ENCODE assay signal across 10 mouse cellular contexts in genomic region chr11:102772771-102773700, GRCm38 (mm10). TPM values are rescaled to one million over a fixed set of nuclear protein-coding genes. Genes with fewer than 3 reads are reported as not detected.
DNase-seq lines count a peak whose midpoint lies in the region; ATAC-seq and TF ChIP-seq lines count a peak whose summit lies in the region.
"Had no signal": no experiment of that assay in that cellular context is flagged by ENCODE, and none has a peak within 500 bp of the region (broad histone marks: within the 10 kb centered on the region; RNA-seq: fewer than 3 reads in every experiment).

No protein-coding gene starts in this region.

- H3K9ac ChIP-seq in midbrain, embryonic 13.5 days (replicated peaks), result peak overlapping the region; percentile 7; the same call in 1 of the 2 replicates
- no peak overlapping the region for H3K9ac ChIP-seq in liver, postnatal 0 days (replicated peaks)

- H3K27me3 ChIP-seq in hindbrain, embryonic 10.5 days (ENCODE audit: insufficient read depth, poor library complexity, severe bottlenecking), result peaks cover 49% of the 10 kb centered on the region
- peaks cover 4% of the 10 kb centered on the region; the same call in 1 of the 2 replicates for H3K27me3 ChIP-seq in midbrain, embryonic 13.5 days
- H3K27me3 ChIP-seq in liver, postnatal 0 days (ENCODE audit: insufficient read depth, low read length), result peaks cover 35% of the 10 kb centered on the region

- 69% methylated on average over 18 of the region's 18 CpGs for WGBS in hindbrain, embryonic 10.5 days
- 63% methylated on average over 18 of the region's 18 CpGs for WGBS in midbrain, embryonic 13.5 days
- WGBS in liver, postnatal 0 days (ENCODE audit: insufficient replicate concordance), result 75% methylated on average over 18 of the region's 18 CpGs

- H3K27ac ChIP-seq in hindbrain, embryonic 10.5 days, result peak overlapping the region; percentile 96; the same call in 1 of the 2 replicates
- H3K27ac ChIP-seq in midbrain, embryonic 13.5 days, result peak overlapping the region; percentile 96
- no peak overlapping the region for H3K27ac ChIP-seq in liver, postnatal 0 days (ENCODE audit: low read depth)

- H3K36me3 ChIP-seq in hindbrain, embryonic 10.5 days, result peaks cover 19% of the 10 kb centered on the region
- peaks cover 18% of the 10 kb centered on the region for H3K36me3 ChIP-seq in midbrain, embryonic 13.5 days
- no peaks in the 10 kb centered on the region for H3K36me3 ChIP-seq in liver, postnatal 0 days (replicated peaks; ENCODE audit: insufficient read depth, low read length)
- H3K36me3 ChIP-seq: heart, embryonic 15.5 days had no signal

- H3K4me2 ChIP-seq in midbrain, embryonic 13.5 days (replicated peaks), result peak overlapping the region; percentile 41
- H3K4me2 ChIP-seq in liver, postnatal 0 days (ENCODE audit: low read depth, low read length), result no peak overlapping the region

- no peaks in the 10 kb centered on the region for H3K9me3 ChIP-seq in hindbrain, embryonic 10.5 days
- H3K9me3 ChIP-seq in midbrain, embryonic 13.5 days, result no peaks in the 10 kb centered on the region
- H3K9me3 ChIP-seq in liver, postnatal 0 days (ENCODE audit: low read length), result no peaks in the 10 kb centered on the region
- H3K9me3 ChIP-seq: heart, embryonic 15.5 days had no signal

- ATAC-seq in cerebellum, adult (ENCODE audit: insufficient number of reproducible peaks, low FRiP score, low TSS enrichment), result no peak
- ATAC-seq in midbrain, embryonic 13.5 days, result no peak
- ATAC-seq in liver, postnatal 0 days, result no peak

- DNase-seq in cerebellum, adult 11 months, result peak; percentile 49
- peak; percentile 63 for DNase-seq in cerebellum, postnatal 25 days
- DNase-seq in hindbrain, embryonic 10.5 days (ENCODE audit: low spot score), result peak; percentile 45
- DNase-seq in liver, postnatal 0 days, result no peak
- DNase-seq in Muller cell, postnatal 12 days (ENCODE audit: inconsistent ontology term), result no peak
- no peak for DNase-seq in left cerebral cortex, adult 8-10 months (ENCODE audit: low spot score in 2 of 2)

- H3K4me3 ChIP-seq in hindbrain, embryonic 10.5 days, result no peak overlapping the region
- no peak overlapping the region for H3K4me3 ChIP-seq in midbrain, embryonic 13.5 days (replicated peaks)
- H3K4me3 ChIP-seq in liver, postnatal 0 days (ENCODE audit: low read depth, low read length), result no peak overlapping the region

- TF ChIP-seq EP300 in liver, postnatal 0 days (IDR thresholded peaks at IDR 0.05; ENCODE audit: low read depth), result no peak

- peaks cover 81% of the 10 kb centered on the region for H3K4me1 ChIP-seq in hindbrain, embryonic 10.5 days (replicated peaks)
- peaks cover 77% of the 10 kb centered on the region for H3K4me1 ChIP-seq in midbrain, embryonic 13.5 days (replicated peaks)
- peaks cover 6% of the 10 kb centered on the region for H3K4me1 ChIP-seq in liver, postnatal 0 days (ENCODE audit: insufficient read depth)

- TF ChIP-seq CTCF in liver, postnatal 0 days (IDR thresholded peaks at IDR 0.05; ENCODE audit: low read depth), result no peak

RNA-seq across cellular contexts. Expression of gene Adam11, which starts 11.8 kb away (rescaled TPM):
- 14.6 and 22.6 TPM in 2 replicates for polyA plus RNA-seq in hindbrain, embryonic 10.5 days (2016; fragmentation: Nextera tagmentation; extraction: Ambion mirVana)
- polyA plus RNA-seq in midbrain, embryonic 13.5 days (2015; fragmentation: Nextera tagmentation; extraction: Ambion mirVana), result 31.8 and 32.8 TPM in 2 replicates
- polyA plus RNA-seq in liver, postnatal 0 days (2015; fragmentation: Nextera tagmentation; extraction: Ambion mirVana), result 0.20 and 0.22 TPM in 2 replicates
- total RNA-seq in left cerebral cortex, adult 8-10 months (2022), result 100 to 1,000 TPM; 117 to 126 (median 123) TPM

RNA-seq across cellular contexts. Expression of gene Gjc1, which starts 46.5 kb away (rescaled TPM):
- 71.1 and 81.3 TPM in 2 replicates for polyA plus RNA-seq in hindbrain, embryonic 10.5 days (2016; fragmentation: Nextera tagmentation; extraction: Ambion mirVana)
- polyA plus RNA-seq in midbrain, embryonic 13.5 days (2015; fragmentation: Nextera tagmentation; extraction: Ambion mirVana), result 49.6 and 53.3 TPM in 2 replicates
- 1.4 and 1.6 TPM in 2 replicates for polyA plus RNA-seq in liver, postnatal 0 days (2015; fragmentation: Nextera tagmentation; extraction: Ambion mirVana)
- total RNA-seq in left cerebral cortex, adult 8-10 months (2022), result 1 to 10 TPM; 3.9 to 5.5 (median 5.2) TPM
- total RNA-seq: MEL had no signal

Comparison
In these comparisons a context has a peak if more than half of its experiments do, and no peak if none do; other contexts are left out.
1. DNase-seq: peak in cerebellum, adult 11 months (single experiment), cerebellum, postnatal 25 days (2 of 2) and hindbrain, embryonic 10.5 days (single experiment); none in liver, postnatal 0 days (single experiment), Muller cell, postnatal 12 days (single experiment) and left cerebral cortex, adult 8-10 months (0 of 2).
2. RNA of gene Adam11, which starts 11.8 kb away (polyA plus RNA-seq): 31.8 to 32.8 TPM in midbrain, embryonic 13.5 days and 14.6 to 22.6 TPM in hindbrain, embryonic 10.5 days; 0.20 to 0.22 TPM in liver, postnatal 0 days; every median in the first group is over 10 times any median in the second.
3. RNA of gene Gjc1, which starts 46.5 kb away (polyA plus RNA-seq): 71.1 to 81.3 TPM in hindbrain, embryonic 10.5 days and 49.6 to 53.3 TPM in midbrain, embryonic 13.5 days; 1.4 to 1.6 TPM in liver, postnatal 0 days; every median in the first group is over 10 times any median in the second.